Mouse (Mus musculus) cerebellum, adult 2 months (tissue): ENCODE measurements at regions not wholly inside any gene's neighbourhood (a gene's known extent, or its start where the extent isn't known, plus 50 kb on each side); places are given as distances from the start of the nearest gene placed in this dataset.

Source experiments
- CTCF ChIP-seq: fragments of 200-500 bp; IDR thresholded peaks from 2 replicates; pipeline ENCODE4 v1.5.1; 2011; ENCODE audit warnings: low read depth, mild to moderate bottlenecking, control low read depth, low read length, moderate library complexity, borderline replicate concordance; ENCODE audit not compliant: insufficient read depth
- POLR2A ChIP-seq: fragments of 200-500 bp; IDR thresholded peaks from 2 replicates; pipeline ENCODE4 v1.6.1; 2011; ENCODE audit warnings: low read length, control low read depth, borderline replicate concordance; ENCODE audit not compliant: insufficient read depth

DNA sequence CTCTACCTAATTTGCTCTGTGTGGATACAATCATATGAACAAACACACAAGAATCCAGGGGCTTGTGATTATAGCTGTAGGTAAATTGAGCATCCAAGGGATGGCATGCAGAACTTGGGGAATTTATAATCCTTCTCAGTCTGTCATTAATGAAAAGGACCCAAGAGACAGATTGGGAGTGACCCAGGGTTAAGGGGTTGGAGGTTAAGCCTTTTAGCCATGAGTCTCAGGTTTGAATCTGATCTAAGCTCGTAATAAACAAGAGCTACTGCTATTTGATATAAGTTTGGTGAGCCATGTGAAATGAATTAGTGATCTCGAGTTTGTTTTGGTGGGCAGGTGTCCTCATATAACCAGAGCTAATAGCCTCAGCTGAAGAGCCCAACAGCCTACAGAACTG is 1032.6 kb downstream of the Robo2 start:
- TF ChIP-seq CTCF (no peak), POLR2A (no peak)
